Mouse (Mus musculus): ENCODE data around the gene Ptch2.

The Ptch2 gene

GRCm38 (mm10) chr4:117151416-117151815 lies 55.5 kb downstream of the Ptch2 start:
- DNase-seq (ENCODE audit: low read depth, low spot score), result no peak

- no peak for DNase-seq (ENCODE audit: low read depth, low spot score)
Measured at GRCm38 (mm10) chr4:117152714-117153113, 56.8 kb downstream of the Ptch2 start.

- DNase-seq (ENCODE audit: low read depth, low spot score), result no peak
Measured at GRCm38 (mm10) chr4:117155020-117155791, 59.3 kb downstream of the Ptch2 start.

GRCm38 (mm10) chr4:117155792-117156355 lies 60.0 kb downstream of the Ptch2 start, which contains the start of gene Rps8:
TSS of gene Rps8 (minus strand) at chr4:117156243.
- DNase-seq (ENCODE audit: low read depth, low spot score), result peak; percentile 90

GRCm38 (mm10) chr4:117156372-117156771 lies 60.5 kb downstream of the Ptch2 start:
- DNase-seq (ENCODE audit: low read depth, low spot score), result no peak

- DNase-seq (ENCODE audit: low read depth, low spot score), result no peak
Measured at GRCm38 (mm10) chr4:117159666-117160065, 63.8 kb downstream of the Ptch2 start.

GRCm38 (mm10) chr4:117161183-117161582 lies 65.3 kb downstream of the Ptch2 start:
- DNase-seq (ENCODE audit: low read depth, low spot score), result no peak

All from CD4-positive helper T cell, adult 2 months (primary cell).